Mouse (Mus musculus): ENCODE measurements at regions not wholly inside any gene's neighbourhood (a gene's known extent, or its start where the extent isn't known, plus 50 kb on each side); places are given as distances from the start of the nearest gene placed in this dataset.

GRCm38 (mm10) chr6:15543516-15544080 is 176.9 kb upstream of the Mdfic start:
- TF ChIP-seq EP300 (IDR thresholded peaks at IDR 0.05; ENCODE audit: low read depth) (no peak), CTCF (IDR thresholded peaks at IDR 0.05; ENCODE audit: low read depth) (no peak)

Data from heart, postnatal 0 days (tissue).